Comparison of ENCODE assay signal across 8 mouse cellular contexts in genomic region chr6:31453735-31454134, GRCm38 (mm10). TPM values are rescaled to one million over a fixed set of nuclear protein-coding genes. Genes with fewer than 3 reads are reported as not detected.
DNase-seq lines count a peak whose midpoint lies in the region; ATAC-seq and TF ChIP-seq lines count a peak whose summit lies in the region.

No protein-coding gene starts in this region.

- no peaks in the 10 kb centered on the region for H3K9me3 ChIP-seq in lung, embryonic 14.5 days (ENCODE audit: low read depth, low read length)

- H3K4me1 ChIP-seq in lung, embryonic 14.5 days (ENCODE audit: insufficient read depth): no peaks in the 10 kb centered on the region
- H3K4me1 ChIP-seq in lung, adult 2 months (ENCODE audit: control insufficient read depth, insufficient read depth, low read length): peaks cover 2% of the 10 kb centered on the region; the same call in 1 of the 2 replicates

- peak; percentile 71 for ATAC-seq in frontal cortex, adult (ENCODE audit: low TSS enrichment)
- ATAC-seq in lung, embryonic 14.5 days (ENCODE audit: insufficient read depth): no peak
- ATAC-seq in inflammation-experienced regulatory T-cells, adult 6 months: peak; percentile 68

- no peak overlapping the region for H3K9ac ChIP-seq in lung, embryonic 14.5 days

- peaks cover 32% of the 10 kb centered on the region for H3K36me3 ChIP-seq in lung, embryonic 14.5 days (ENCODE audit: insufficient read depth)

- no peak overlapping the region for H3K27ac ChIP-seq in lung, embryonic 14.5 days (ENCODE audit: low read depth)

- H3K27me3 ChIP-seq in lung, embryonic 14.5 days (ENCODE audit: insufficient read depth, low read length): no peaks in the 10 kb centered on the region

- H3K4me2 ChIP-seq in lung, embryonic 14.5 days: no peak overlapping the region

- no peak for TF ChIP-seq POLR2A in lung, adult 2 months (IDR thresholded peaks at IDR 0.05; ENCODE audit: borderline replicate concordance, extremely low read depth, low read depth, low read length)

- peak; percentile 64 for TF ChIP-seq CTCF in lung, embryonic 14.5 days (IDR thresholded peaks at IDR 0.05; ENCODE audit: low read depth)
- TF ChIP-seq CTCF in lung, adult 2 months (IDR thresholded peaks at IDR 0.05; ENCODE audit: insufficient read depth, low read length): no peak

- no peak for DNase-seq in frontal cortex, postnatal 25 days (ENCODE audit: low spot score in 2 of 2)
- DNase-seq in lung, embryonic 14.5 days: peak; percentile 84
- DNase-seq in lung, adult 2 months: no peak
- peak; percentile 79 for DNase-seq in NIH3T3 (ENCODE audit: low read depth)
- DNase-seq in retina, postnatal 1 day: peak; percentile 56
- DNase-seq in adrenal gland, adult 8-10 months: no peak

- H3K4me3 ChIP-seq in lung, embryonic 14.5 days (ENCODE audit: low read depth, low read length): no peak overlapping the region
- no peak overlapping the region for H3K4me3 ChIP-seq in lung, adult 2 months (replicated peaks; ENCODE audit: extremely low read depth, low read depth, low read length)

RNA-seq across cellular contexts. Expression of gene Mkln1, which starts 55.2 kb away (rescaled TPM):
- 179 and 184 TPM in 2 replicates for polyA plus RNA-seq in lung, embryonic 14.5 days (2014; fragmentation: Nextera tagmentation; extraction: Ambion mirVana)
- 16.8 and 26.4 TPM in 2 replicates for polyA plus RNA-seq in lung, adult 2 months (2012; rRNA removed)
- polyA plus RNA-seq in inflammation-experienced regulatory T-cells, adult 6 months (2017; shearing (Covaris generic)): 100 to 1,000 TPM; 299 to 352 (median 344) TPM
- total RNA-seq in adrenal gland, adult 8-10 months (2022): 100 to 1,000 TPM; 161 to 201 (median 178) TPM

Comparison
In these comparisons a context has a peak if more than half of its experiments do, and no peak if none do; other contexts are left out.
1. DNase-seq: peak in lung, embryonic 14.5 days (single experiment), NIH3T3 (single experiment) and retina, postnatal 1 day (single experiment); none in frontal cortex, postnatal 25 days (0 of 2), lung, adult 2 months (single experiment) and adrenal gland, adult 8-10 months (single experiment).